Mouse (Mus musculus) layer of hippocampus, adult 9-11 months (tissue): ENCODE data around the gene Lefty2.
"Not testable (repeated sequence)": the region's sequence is repeated elsewhere in the genome, so short reads cannot be mapped to it uniquely, and the experiment has no call there.

Experiments
- DNase-seq: peaks from one replicate; pipeline ENCODE4 v3.0.0; 2022

The Lefty2 gene

GRCm38 (mm10) chr1:180892808-180893207 lies at the start of gene Lefty2:
TSS of gene Lefty2 (plus strand) at chr1:180893108.
- no peak for DNase-seq

GRCm38 (mm10) chr1:180848114-180848510 lies 44.8 kb upstream of the Lefty2 start:
- DNase-seq = peak; percentile 84

- DNase-seq = peak; percentile 85
These were observed 44.2 kb upstream of the Lefty2 start for GRCm38 (mm10) chr1:180848511-180849241.

- DNase-seq = peak; percentile 26
These were observed 43.1 kb upstream of the Lefty2 start for GRCm38 (mm10) chr1:180849701-180850301.

GRCm38 (mm10) chr1:180850316-180851270 lies 42.3 kb upstream of the Lefty2 start, which contains the start of gene Sde2:
TSS of gene Sde2 (plus strand) at chr1:180851127.
- peak; percentile 100 for DNase-seq

GRCm38 (mm10) chr1:180858763-180859162 lies 34.1 kb upstream of the Lefty2 start:
- DNase-seq = no peak

- DNase-seq = no peak
These were observed 32.9 kb upstream of the Lefty2 start for GRCm38 (mm10) chr1:180860030-180860429.

GRCm38 (mm10) chr1:180863606-180864005 lies 29.3 kb upstream of the Lefty2 start:
- no peak for DNase-seq

- no peak for DNase-seq
These were observed 26.9 kb upstream of the Lefty2 start for GRCm38 (mm10) chr1:180866001-180866400.

GRCm38 (mm10) chr1:180870122-180870650 lies 22.7 kb upstream of the Lefty2 start:
- no peak for DNase-seq

GRCm38 (mm10) chr1:180873861-180874484 lies 18.9 kb upstream of the Lefty2 start:
- no peak for DNase-seq

- DNase-seq = no peak
These were observed 18.3 kb upstream of the Lefty2 start for GRCm38 (mm10) chr1:180874615-180875014.

GRCm38 (mm10) chr1:180875126-180875525 lies 17.8 kb upstream of the Lefty2 start:
- DNase-seq = no peak

GRCm38 (mm10) chr1:180877466-180877865 lies 15.4 kb upstream of the Lefty2 start:
- no peak for DNase-seq

- DNase-seq = no peak
These were observed 11.1 kb upstream of the Lefty2 start for GRCm38 (mm10) chr1:180881768-180882167.

- no peak for DNase-seq
These were observed 9.2 kb upstream of the Lefty2 start for GRCm38 (mm10) chr1:180883731-180884130.

GRCm38 (mm10) chr1:180884484-180884883 lies 8.4 kb upstream of the Lefty2 start:
- DNase-seq = no peak

GRCm38 (mm10) chr1:180888556-180889042 lies 4.3 kb upstream of the Lefty2 start:
- DNase-seq = no peak

- DNase-seq = no peak
These were observed 3.7 kb upstream of the Lefty2 start for GRCm38 (mm10) chr1:180889172-180889571.

- DNase-seq = no peak
These were observed 3.1 kb upstream of the Lefty2 start for GRCm38 (mm10) chr1:180889841-180890240.

GRCm38 (mm10) chr1:180894088-180894987 lies 1.4 kb downstream of the Lefty2 start:
- DNase-seq = not testable (repeated sequence)
